8 mouse cellular contexts compared by ENCODE assay signal in genomic region chr11:111532457-111532856, GRCm38 (mm10).
DNase-seq lines count a peak whose midpoint lies in the region; ATAC-seq and TF ChIP-seq lines count a peak whose summit lies in the region.

No protein-coding gene starts in this region.

- peak; percentile 79 for TF ChIP-seq CTCF in hindbrain, postnatal 0 days (IDR thresholded peaks at IDR 0.05; ENCODE audit: low read depth)

- no peak overlapping the region for H3K9ac ChIP-seq in hindbrain, postnatal 0 days (replicated peaks; ENCODE audit: low read length)
- H3K9ac ChIP-seq in hindbrain, embryonic 16.5 days (ENCODE audit: low read depth, low read length): no peak overlapping the region
- H3K9ac ChIP-seq in hindbrain, embryonic 13.5 days: no peak overlapping the region

- H3K4me2 ChIP-seq in hindbrain, postnatal 0 days (ENCODE audit: low read depth, low read length): no peak overlapping the region
- no peak overlapping the region for H3K4me2 ChIP-seq in hindbrain, embryonic 16.5 days (ENCODE audit: low read length)
- no peak overlapping the region for H3K4me2 ChIP-seq in hindbrain, embryonic 13.5 days

- H3K4me3 ChIP-seq in hindbrain, postnatal 0 days (ENCODE audit: low read length): no peak overlapping the region
- H3K4me3 ChIP-seq in hindbrain, embryonic 16.5 days (ENCODE audit: low read length): no peak overlapping the region
- H3K4me3 ChIP-seq in hindbrain, embryonic 13.5 days: no peak overlapping the region

- H3K4me1 ChIP-seq in hindbrain, postnatal 0 days (ENCODE audit: insufficient read depth, low read length): no peaks in the 10 kb centered on the region
- H3K4me1 ChIP-seq in hindbrain, embryonic 16.5 days (ENCODE audit: control insufficient read depth, insufficient read depth, low read depth, low read length): no peaks in the 10 kb centered on the region
- H3K4me1 ChIP-seq in hindbrain, embryonic 13.5 days (replicated peaks): no peaks in the 10 kb centered on the region

- H3K27me3 ChIP-seq in hindbrain, postnatal 0 days (ENCODE audit: insufficient read depth, low read length): no peaks in the 10 kb centered on the region
- no peaks in the 10 kb centered on the region for H3K27me3 ChIP-seq in hindbrain, embryonic 16.5 days (replicated peaks; ENCODE audit: control insufficient read depth, insufficient read depth, low read length)
- H3K27me3 ChIP-seq in hindbrain, embryonic 13.5 days: peaks cover 9% of the 10 kb centered on the region; the same call in 1 of the 2 replicates

- no peak overlapping the region for H3K27ac ChIP-seq in hindbrain, postnatal 0 days
- no peak overlapping the region for H3K27ac ChIP-seq in hindbrain, embryonic 16.5 days (ENCODE audit: low read depth, low read length)
- H3K27ac ChIP-seq in hindbrain, embryonic 13.5 days: no peak overlapping the region

- ATAC-seq in hindbrain, postnatal 0 days: no peak
- ATAC-seq in hindbrain, embryonic 16.5 days: no peak
- no peak for ATAC-seq in hindbrain, embryonic 13.5 days (ENCODE audit: low FRiP score)
- no peak for ATAC-seq in erythroid progenitor cell, adult 5-6 weeks (replicated peaks; ENCODE audit: low FRiP score, poor library complexity, severe bottlenecking)

- WGBS in hindbrain, postnatal 0 days: 16% methylated on average over 5 of the region's 5 CpGs
- WGBS in hindbrain, embryonic 16.5 days: 29% methylated on average over 5 of the region's 5 CpGs
- 32% methylated on average over 5 of the region's 5 CpGs for WGBS in hindbrain, embryonic 13.5 days

- DNase-seq in hindbrain, postnatal 0 days (ENCODE audit: low spot score): peak; percentile 79
- peak; percentile 39 for DNase-seq in thymus, postnatal 0 days (ENCODE audit: low spot score)
- no peak for DNase-seq in thymus, postnatal 36 days
- DNase-seq in embryo, embryonic 11.5 days (ENCODE audit: low read depth, low spot score): peak; percentile 34
- DNase-seq in right cerebral cortex, postnatal 10 days (ENCODE audit: low spot score in 2 of 2): peak; percentile 44 to 62

- H3K36me3 ChIP-seq in hindbrain, postnatal 0 days (ENCODE audit: insufficient read depth, low read length): no peaks in the 10 kb centered on the region
- H3K36me3 ChIP-seq in hindbrain, embryonic 16.5 days (ENCODE audit: control insufficient read depth, insufficient read depth, low read length): no peaks in the 10 kb centered on the region
- H3K36me3 ChIP-seq in hindbrain, embryonic 13.5 days: no peaks in the 10 kb centered on the region

- no peaks in the 10 kb centered on the region for H3K9me3 ChIP-seq in hindbrain, postnatal 0 days (ENCODE audit: low read length)
- H3K9me3 ChIP-seq in hindbrain, embryonic 16.5 days (ENCODE audit: control insufficient read depth, low read length): no peaks in the 10 kb centered on the region
- H3K9me3 ChIP-seq in hindbrain, embryonic 13.5 days: no peaks in the 10 kb centered on the region

Comparison
In these comparisons a context has a peak if more than half of its experiments do, and no peak if none do; other contexts are left out.
1. DNase-seq: peak in hindbrain, postnatal 0 days (single experiment), thymus, postnatal 0 days (single experiment), embryo, embryonic 11.5 days (single experiment) and right cerebral cortex, postnatal 10 days (2 of 2); none in thymus, postnatal 36 days (0 of 2).